Mouse (Mus musculus): Measurements from ENCODE around the gene Tpm3.

The Tpm3 gene

DNA sequence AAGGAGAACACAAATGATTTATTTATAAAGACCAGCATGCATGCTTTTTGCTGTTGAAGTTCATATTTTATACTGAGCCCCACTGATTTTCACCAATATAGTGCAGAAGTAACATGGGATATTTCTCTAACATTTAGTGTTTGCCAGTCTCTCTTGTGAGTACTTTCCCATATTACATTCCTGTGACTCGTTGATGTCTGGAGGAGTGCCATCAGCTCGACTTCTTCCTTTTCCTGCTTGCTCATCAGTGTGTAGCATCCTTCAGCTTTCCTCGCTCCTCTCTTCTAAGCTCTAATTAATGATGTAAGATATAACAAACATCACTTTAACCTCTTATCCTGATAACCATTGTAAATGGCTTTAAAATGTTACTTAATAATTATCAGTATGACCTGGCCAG, 73.0 kb downstream of the Tpm3 start:
- DNase-seq: no peak

GRCm38 (mm10) chr3:90146651-90147050, 74.2 kb downstream of the Tpm3 start:
- DNase-seq: no peak

Measured in heart, adult 11 months (tissue).